Mouse (Mus musculus) left cerebral cortex, postnatal 10 days (tissue): ENCODE results near the gene Med12l. TPM values are rescaled to one million over a fixed set of nuclear protein-coding genes. Genes with fewer than 3 reads are reported as not detected.
A peak's percentile ranks its signal among the peaks of the same experiment; 100 is the strongest.

ENCODE experiments used
- DNase-seq, 2 experiments: peaks; one replicate each; pipeline ENCODE4 v3.0.0; 2021 to 2022; ENCODE audit warnings: low spot score in 2 of 2, mixed read lengths in 1 of 2; ENCODE audit errors: extremely low spot score in 1 of 2
- intact Hi-C: fragments of 180-260 bp; cut with DNase I; formaldehyde crosslinking; loops from one replicate; pipeline ENCODE4 v1.15.1; 2025
- total RNA-seq, 2 experiments: library from RNA; stranded (reverse); gene quantifications; 2 replicates each; pipeline ENCODE4 v1.2.3; 2021

Gene Med12l
- total RNA-seq, 2 experiments from 2014 or later, result 30.0 to 30.3 TPM

DNA sequence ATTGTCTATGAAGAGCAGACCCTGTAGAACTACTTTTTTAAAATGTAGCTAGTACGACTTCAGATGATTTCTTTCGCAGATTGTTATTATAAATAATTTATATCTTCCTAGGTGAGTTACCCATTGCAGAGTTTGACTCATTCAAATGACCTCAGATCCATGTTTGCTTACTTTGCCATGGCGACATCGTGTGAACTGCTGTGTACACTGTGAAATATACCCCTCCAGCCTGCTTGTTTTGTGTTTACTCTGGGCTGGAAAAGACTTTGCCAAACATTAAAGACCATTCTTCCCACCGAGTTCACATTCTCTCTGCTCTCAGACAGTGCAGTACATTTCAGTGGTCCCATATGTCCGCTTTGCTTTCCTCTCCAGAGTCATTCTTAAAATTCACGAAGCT lies 310.5 kb downstream of the Med12l start:
- intact Hi-C loops, result loop anchor here (10.0 kb wide), 1 partner anchor 799 kb away; no protein-coding TSS in a partner anchor
- no peak for DNase-seq

DNA sequence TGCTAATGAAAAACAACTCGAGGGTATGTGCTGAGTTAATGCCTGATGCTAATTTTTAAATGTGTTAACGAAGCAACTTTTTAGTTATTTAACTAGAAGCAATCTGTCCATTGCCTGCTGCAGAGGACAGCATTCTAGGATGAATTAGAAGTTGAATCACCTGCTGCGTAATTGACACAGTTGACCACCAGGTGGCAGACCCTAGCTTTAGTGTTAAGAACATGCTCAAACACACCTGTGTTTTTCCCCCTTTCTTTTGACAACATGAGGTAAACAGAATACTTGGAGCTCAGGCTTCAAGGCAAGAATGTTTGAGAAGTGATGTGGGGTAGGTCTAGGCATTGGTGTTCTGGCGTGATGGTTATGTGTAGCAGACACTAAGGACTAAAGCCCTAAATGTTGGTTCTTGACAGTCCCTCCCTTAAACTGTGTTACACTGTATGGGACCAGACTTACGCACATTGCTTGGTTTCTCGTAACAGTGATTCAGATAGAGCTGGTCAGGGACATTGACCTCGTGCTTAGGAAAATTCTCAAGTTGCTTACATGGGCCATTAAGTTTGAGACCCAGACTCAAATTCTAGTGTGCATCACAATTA lies 315.8 kb downstream of the Med12l start:
- DNase-seq, result peak; percentile 37 to 39
- intact Hi-C loops, result loop anchor here (5.0 kb wide), 1 partner anchor 731 kb away; no protein-coding TSS in a partner anchor

DNA sequence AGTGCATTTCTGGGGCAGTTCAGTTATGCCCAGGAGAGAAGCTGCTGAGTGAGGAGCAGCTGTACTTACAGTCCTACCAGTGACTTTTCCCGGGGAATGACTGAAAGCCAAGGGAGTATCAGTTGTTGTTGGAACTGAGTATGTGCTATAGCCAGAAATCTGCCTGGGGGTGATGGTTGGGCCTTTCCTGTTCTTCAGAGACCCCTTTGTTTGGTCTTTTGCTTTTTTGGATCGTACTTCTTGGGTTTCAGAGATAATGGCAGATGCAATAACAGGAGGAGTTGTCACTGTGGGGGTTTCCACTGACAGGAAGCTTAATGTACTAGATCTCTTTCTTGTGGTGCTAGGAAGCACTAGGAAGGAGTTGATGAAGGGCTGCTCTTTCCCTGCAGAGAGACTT lies 322.9 kb downstream of the Med12l start:
- DNase-seq, result no peak
- intact Hi-C loops, result no loop called here

DNA sequence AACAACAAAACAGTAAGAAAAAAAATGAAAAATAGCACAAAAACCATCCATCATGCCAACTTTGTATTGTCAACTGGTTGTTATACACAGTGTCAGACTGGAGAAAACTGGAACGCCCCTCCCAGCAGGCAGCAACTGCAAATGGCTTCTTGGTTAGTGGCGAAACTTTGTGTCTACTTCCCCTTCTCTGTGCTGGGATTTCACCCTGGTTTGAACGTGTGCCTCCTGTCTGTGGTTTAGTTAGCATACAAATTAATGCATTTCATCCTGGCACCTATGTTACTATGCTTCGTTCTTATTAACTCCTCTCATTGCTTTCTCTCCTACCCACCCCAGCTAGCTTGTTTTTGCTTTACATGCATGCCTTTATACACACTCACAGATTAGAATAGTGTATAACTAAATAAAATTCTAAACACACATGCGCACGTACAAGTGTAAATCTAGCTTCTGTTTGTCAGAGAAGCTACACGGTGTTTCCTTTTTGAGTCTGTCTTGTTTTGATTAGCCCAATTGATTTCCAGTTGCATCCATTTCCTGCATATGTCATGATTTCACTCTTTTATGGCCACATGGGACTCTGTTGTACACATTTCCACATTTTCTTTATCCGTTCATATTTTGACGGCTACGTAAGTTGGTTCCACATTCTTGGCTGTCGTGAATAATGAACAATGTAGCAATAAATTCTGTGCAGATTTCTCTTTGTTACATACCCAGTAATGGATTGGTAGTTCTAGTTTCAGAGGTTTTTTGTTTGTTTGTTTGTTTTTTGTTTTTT lies 336.2 kb downstream of the Med12l start:
- no peak for DNase-seq
- intact Hi-C loops, result no loop called here

DNA sequence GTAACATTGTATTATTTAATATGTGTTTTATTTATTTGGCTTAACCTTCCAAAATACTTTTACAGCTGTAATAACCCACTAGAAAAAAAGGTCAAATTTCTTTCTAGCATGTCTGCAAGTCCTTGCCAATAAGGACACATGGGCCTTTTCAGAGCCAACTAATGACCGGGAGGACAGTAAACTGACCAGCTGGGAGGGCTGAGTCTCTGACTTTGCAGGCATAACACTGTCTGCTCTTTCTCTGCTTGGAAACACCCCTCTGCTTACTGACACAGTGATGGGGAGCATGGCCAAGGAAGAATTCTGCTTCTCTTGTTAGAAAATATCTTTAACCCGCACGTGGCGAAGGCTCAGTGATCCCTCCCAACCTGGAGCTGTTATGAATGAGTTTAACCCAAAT lies 337.4 kb downstream of the Med12l start:
- intact Hi-C loops, result no loop called here
- no peak for DNase-seq

DNA sequence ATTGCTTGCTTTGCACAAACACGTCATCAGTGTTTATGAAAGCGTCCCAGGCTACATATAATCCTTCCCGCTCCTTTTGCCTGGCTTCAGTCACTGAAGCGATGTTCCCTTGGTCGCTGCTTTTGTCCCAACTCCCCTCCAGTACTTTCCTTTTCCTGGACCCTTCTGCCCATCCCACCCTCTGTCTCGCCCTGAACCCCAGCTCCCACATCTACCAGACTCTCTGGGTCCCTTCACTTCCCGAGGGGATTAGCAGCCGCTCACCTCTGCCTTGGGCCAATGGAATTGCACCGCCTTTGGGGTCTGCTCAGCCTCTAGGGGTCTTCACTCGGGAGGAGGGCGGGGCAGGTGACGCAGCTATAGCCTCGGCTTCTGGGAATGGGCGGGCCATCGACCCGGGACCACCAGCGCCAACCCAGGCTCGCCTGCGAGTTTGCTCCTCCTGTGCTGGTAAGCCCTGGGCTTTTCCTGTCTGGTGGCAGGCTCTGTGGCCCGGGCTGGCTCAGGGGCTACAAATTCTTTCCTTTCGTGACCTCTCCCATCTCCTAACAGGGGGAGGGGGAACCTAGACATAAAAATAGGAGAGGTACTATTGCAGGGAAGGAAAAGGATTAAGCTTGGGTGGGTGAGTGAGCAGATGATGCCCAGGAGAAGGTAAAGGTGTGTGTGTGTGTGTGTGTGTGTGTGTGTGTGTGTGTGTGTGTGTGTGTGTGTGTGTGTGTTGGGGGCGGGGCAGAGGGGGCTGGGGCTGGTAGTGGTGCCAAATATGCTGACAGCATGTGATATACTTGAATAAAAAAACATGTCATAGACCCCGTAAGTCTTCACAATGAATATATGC lies 338.7 kb downstream of the Med12l start, which contains the start of gene Igsf10:
Gene Igsf10, minus strand, starts transcription at position 330 of the 841 bp plus-strand sequence.
- peak; percentile 32 to 72 for DNase-seq
- intact Hi-C loops, result no loop called here

DNA sequence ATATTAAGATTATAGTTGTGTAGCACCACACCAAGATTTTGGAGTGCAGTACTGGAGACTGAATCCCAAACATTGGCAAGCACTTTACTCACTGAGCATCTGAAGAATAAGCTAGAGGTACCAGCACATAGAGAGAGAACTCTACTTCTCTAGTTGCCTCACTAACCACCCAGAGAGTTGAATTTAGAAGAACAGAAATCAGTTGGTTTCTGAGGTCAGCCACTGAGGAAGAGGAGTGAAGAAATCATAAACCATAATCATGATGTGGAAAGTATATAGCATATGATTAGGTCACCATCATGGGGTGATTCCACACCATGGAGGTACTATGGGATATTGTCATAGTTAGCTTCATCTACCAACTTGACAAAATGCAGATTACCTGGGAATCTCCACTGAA lies 346.1 kb downstream of the Med12l start:
- intact Hi-C loops, result no loop called here

DNA sequence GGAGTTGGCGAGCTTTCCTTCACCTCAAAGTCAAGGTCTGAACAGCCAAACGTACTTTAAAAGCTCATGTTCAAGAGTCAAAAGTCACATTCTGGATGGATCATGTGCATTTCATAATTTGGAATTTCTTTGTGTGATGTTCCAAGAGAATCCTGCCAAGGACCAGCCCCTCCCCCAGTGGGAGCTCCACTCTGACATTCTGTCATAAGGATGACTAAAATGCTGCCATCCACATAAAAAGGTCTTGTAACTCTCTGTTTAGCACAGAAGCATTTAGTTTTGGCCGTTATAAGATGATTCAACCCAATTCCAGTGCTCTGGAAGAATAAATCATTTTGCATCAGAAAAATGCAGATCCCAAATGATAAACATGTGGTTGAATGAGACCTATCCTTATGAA lies 348.5 kb downstream of the Med12l start:
- DNase-seq, result no peak
- intact Hi-C loops, result no loop called here

More for the DNA sequence above, 346.1 kb downstream of the Med12l start:
- DNase-seq, result no peak

DNA sequence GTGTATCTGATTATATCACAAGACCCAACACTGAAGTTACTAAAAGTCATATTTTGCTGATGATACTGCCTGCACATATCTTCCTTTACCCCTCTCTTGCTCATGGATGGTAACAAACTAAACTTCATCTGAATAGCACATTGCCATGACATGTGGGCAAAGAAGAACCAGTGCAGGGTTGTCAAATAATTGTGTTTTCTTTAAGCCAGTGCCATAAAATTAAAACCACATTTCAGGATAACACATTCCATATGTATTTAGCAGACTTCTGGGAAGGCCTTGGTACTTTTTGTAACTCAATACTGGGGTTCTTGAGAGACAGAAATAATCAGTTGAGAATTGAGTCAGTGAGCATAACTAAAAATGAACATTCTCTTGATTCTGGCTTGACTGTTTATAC lies 354.5 kb downstream of the Med12l start:
- intact Hi-C loops, result no loop called here
- DNase-seq, result no peak

DNA sequence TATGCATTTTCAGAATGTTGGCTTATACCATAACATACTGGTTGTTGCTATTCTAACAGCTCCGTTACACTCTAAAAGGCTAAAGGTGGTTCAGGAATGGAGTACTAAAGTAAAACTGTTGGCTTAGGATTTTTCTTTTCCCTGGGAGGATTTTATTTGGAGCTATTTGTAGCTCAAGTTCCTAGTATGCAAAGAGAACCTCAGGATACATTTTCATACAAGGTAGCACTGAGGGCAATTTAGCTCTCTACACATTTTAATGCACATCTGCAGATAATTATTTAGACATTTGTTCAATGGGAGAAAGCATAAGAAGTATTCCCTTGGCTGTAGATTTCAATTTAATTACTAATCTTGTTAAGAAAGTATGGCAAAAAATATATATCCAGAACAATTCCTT lies 356.3 kb downstream of the Med12l start:
- intact Hi-C loops, result no loop called here
- no peak for DNase-seq

Other genes with a start within 250 kb of the Med12l start
- 1 to 10 TPM; 1.1 TPM for gene Mindy4b-ps, start 183.5 kb upstream of the Med12l start, total RNA-seq
- gene Clrn1, start 120.5 kb upstream of the Med12l start, total RNA-seq, result 1 to 10 TPM; 2.0 to 2.7 TPM
- not detected for gene Gpr171, start 96.0 kb downstream of the Med12l start, total RNA-seq
- 1 to 10 TPM; 1.2 to 1.8 TPM for gene P2ry14, start 147.8 kb downstream of the Med12l start, total RNA-seq
- gene Gpr87, start 189.3 kb downstream of the Med12l start, total RNA-seq, result not detected
- 10 to 100 TPM; 10.7 to 12.7 TPM for gene P2ry13, start 205.1 kb downstream of the Med12l start, total RNA-seq